Mouse (Mus musculus) neutrophil, adult 5-6 weeks (primary cell): ENCODE data around the gene Mamstr. TPM values are rescaled to one million over a fixed set of nuclear protein-coding genes. Genes with fewer than 3 reads are reported as not detected.
"Not testable (repeated sequence)": the region's sequence is repeated elsewhere in the genome, so short reads cannot be mapped to it uniquely, and the experiment has no call there.

Experiments used
- ATAC-seq: fragments of 151-379, 151-347 bp; 2 replicates; pipeline ENCODE4 v1.8.0; 2017; ENCODE audit warnings: mild to moderate bottlenecking, moderate TSS enrichment; ENCODE audit not compliant: insufficient number of reproducible peaks, poor library complexity, low FRiP score, severe bottlenecking; ENCODE audit errors: extremely low read depth
- total RNA-seq: library from RNA; stranded (forward); fragments of 200-1000 nt; gene quantifications from 2 replicates; pipeline ENCODE4 v1.2.3, GENCODE M21; 2017

The Mamstr gene
- total RNA-seq, 1 experiment from 2014 or later, result 1.0 TPM

DNA sequence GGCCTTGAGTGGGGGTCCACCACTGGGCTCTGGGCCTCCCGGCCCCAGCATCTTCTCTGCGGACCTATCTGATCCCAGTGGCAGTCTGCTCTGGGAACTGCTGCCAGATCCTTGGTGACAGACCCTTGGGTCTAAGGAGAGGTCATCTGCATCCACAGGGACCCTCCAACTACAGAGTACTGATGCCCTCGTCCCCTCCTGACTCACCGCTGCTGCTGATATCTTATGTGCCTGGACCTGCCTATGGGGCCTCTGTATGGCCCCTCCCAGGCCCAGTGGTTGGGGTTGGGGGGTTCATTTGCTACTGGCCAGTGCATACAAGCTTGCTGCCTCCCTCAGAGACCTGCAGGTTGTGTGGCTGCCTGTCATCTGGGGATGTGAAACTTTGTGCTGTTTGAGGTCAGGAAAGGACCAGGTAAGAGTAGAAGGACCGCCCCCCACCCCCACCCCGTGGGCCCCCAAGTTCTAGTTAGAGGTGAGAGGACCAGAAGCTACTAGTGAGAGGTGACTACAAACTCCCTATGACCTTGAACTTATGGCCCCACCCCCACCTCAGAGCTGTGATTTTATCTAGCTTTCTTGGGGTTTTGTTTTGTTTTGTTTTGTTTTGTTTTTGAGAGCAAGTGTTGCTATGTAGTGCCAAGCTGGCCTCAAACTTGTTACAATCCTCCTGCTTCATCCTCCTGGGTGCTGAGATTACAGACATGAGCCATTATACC, 5.3 kb downstream of the Mamstr start:
- ATAC-seq, result no peak

DNA sequence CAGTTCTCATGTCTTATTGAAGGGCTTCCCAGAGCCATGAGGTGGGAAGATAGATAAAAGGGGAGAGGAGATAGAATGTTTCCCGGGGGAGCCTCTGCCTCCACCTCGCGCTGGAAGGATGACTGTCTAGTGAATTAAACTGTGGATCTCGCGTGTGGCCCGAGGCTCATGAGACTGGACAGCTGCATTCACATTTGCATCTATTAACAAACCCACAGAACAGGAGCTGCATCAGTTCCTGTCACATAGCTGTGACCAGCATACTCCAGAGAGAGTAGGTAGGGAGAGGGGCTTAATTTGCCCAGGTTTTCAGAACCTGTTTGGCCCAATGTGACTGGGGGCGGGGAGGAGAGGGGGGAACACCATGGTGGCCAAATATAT, 5.8 kb downstream of the Mamstr start:
- no peak for ATAC-seq

DNA sequence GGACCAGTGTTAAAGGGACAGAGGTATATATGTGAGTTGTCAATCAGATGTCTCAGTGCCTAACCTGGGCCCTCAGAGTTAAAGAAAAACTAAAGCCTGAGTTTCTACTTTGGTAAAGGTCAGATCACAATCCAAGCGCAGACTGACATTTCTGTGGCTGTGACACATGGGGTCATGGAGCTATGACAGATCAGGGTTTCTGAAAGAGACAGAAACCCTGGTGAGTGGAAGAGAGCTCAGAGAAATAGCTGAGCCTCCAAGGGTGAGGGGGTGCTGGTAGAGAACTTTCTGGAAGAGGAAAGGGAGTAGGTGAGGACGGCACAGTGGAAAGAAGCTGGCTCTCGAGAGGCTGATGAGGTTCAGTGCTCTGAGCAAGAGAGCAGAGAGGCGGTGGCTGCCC, 6.9 kb downstream of the Mamstr start:
- no peak for ATAC-seq

DNA sequence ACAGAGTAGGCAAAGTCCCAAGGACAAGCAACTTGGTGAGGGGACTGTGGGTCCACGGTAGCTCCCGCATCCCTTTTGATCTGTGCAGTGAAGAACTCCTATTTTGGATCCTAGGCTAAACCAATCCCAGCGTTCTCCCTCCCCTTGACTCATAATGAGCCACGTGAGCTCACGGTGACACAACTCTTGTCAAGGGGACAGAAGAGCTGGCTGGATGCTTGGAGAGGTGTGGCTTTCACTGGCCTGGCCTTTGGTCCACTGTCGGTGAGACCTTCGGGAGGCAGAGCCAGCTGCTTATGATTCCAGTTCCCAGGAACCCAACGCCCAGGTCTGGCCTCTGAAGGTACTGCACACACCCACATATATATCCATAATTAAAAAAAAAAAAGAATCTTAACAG, 9.6 kb downstream of the Mamstr start:
- ATAC-seq, result no peak

DNA sequence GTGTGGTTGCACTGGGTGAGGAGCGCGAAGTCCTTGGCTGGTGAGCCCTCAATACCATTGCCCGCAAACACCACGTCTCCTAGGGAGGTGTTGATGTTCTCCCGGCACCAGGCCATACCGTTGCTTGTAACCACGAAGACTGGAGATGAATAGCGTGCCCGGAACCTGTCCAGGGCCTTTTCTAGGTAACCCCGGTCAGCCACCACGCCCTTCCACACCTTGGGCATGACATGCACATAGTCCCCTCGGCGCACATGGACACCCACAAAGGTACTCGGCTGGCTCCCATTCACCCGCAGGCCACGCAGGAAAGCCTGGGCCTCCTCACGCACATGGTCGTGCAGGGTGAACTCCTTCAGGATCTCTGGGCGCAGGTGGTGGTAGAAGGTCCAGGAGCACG, 10.7 kb downstream of the Mamstr start:
- ATAC-seq, result not testable (repeated sequence)

DNA sequence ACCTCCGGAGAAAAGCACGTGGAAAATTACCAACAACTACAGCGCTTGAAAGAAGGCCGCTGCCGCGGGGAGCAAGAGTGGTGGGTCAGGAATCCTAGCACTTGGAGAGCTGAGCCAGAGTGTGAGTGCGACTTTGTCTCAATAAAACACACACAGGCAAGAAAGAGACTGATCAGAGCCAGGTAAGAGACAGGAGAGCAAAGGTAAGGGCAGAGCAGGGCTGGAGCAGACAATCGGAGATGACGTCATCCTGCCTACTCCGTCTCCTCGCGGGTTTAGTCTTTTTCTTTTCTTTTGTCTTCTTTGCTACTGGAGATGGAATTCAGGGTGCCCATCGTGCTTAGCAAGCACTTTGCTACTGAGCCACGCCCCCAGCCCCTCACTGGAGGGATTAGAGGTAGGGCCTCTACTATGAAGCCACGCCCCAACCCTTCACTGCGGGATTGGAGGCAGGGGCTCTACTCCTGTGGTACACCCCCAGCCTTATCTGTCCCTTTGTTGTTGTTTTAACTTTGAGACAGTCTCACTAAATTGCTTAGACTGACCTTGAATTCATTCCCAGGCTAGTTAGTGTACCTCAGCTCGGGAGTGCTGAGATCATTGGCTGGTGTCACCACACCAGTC, 14.8 kb downstream of the Mamstr start:
- no peak for ATAC-seq

DNA sequence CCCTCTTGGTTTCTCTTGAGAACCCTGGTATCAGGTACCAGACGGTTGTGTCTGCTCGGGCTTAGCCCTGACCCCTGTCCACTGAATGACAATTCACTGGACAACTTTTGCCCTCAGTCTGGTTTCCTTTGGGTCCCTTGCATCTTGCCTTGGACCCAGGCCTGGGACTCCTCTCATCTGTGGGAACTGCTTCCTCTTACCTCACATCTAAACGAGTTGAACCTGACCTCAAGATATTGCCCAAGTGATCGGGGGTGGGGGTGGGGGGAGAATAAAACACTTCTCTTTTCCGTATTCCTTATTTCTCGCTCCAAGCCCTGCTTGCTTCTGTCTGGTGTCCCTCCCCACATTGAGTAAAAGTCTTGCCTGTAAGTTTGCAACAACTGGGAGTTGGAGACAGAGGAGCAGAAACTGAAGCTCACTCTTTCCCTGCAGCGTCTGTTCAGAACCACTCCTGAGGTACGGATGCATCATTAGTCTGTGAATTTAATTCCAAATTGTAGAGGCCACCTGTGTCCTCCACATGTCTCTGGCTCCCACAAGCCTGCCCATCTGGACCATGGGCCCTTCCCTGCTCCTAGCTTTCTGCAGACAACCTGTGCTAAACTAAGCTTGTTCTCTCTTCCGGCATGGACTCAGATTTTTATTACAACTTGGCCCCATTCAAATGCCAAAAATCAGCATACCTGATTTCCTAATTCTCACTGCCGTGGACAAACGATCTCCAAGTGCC, 21.1 kb downstream of the Mamstr start:
- peak; percentile 90 for ATAC-seq

DNA sequence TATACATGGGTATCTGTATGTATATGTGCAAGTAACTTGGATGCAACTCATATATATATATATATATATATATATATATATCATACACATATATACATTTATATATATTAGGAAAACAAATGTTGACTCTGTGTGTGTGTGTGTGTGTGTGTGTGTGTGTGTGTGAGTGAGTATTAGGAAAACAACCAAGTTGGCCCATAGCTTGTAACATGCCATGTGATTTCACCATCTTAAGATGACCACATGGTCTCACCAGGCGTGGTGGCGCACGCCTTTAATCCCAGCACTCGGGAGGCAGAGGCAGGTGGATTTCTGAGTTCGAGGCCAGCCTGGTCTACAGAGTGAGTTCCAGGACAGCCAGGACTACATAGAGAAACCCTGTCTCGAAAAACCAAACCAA, 21.9 kb downstream of the Mamstr start:
- ATAC-seq, result not testable (repeated sequence)

DNA sequence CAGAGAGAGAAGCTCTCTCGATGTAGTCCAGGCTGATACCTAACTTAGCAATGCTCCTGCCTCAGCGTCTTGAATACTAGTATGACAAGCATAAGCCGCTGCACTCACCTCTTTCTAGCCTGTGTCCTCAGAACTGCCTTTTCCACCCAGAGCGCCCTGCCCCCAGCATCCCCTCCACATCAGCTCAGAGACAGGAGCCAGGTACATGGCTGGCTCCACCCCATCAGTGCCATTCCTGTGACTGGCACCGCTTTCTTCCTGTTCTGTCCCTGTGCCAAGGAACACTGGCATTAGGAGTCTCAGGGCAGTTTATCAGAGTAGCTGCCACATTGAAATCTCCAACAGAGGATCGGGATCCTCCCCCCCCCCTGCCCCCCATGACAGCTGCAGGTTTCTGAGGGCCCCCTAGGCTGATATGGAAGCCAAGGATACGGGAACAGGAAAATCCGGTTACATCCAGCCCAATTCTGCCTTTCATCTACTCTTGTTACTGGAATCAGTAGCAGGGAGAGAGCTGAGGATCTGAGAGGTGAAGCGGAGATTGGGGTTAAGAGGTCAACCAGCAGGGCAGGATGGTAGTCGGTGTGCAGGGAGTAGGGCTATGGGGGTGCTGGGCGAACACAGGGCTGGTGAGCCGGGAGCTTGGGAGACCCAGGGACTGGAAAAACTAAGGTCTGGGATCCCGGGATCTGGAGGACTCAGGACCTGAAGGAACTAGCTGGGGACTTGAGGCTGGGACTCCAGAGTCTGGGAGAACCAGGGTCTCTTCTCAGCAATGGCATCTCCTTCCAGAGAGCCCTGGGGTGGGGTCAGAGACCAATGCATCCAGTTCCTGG, 25.7 kb downstream of the Mamstr start:
- ATAC-seq, result no peak

DNA sequence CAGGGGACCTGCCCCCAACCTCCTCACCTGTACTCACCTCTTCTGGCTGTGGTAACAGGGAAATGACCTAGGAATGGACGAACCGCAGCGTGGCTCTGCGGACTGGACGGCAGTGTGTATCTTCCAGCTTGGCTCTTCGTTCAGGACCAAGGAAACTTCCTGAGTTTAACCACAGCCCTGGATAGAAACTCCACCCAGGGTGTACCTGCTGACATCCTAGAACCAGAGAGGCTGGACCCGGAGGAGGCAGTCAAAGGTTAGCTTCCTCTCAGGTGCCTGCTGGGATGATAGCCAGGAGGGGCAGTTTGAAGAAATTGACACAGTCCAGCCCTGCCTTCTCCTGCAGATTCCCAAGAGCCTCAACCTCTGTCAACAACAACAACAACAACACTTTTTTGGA, 26.4 kb downstream of the Mamstr start, which contains the start of gene Fut2:
Gene Fut2 (minus strand): TSS at position 234 of the 400 bp plus-strand sequence.
- no peak for ATAC-seq

DNA sequence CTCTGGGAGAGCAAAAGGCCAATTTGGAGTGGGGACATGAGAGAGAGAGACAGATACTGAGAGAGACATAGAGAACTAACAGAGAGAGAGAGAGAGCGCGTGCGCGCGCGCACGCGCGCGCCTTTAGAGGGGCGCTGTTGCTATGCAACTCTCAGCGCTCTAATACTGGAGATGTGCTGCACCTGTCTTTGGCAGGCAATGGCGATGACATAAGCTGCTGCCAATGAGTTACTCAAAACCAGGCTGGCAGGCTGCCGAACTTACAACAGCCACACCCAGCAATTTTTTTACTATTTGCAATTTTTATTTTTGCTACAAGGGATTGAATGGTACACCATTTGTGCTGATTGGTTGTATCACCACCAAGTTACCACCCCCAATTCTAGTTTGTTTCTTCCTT, 28.0 kb downstream of the Mamstr start:
- ATAC-seq, result no peak

DNA sequence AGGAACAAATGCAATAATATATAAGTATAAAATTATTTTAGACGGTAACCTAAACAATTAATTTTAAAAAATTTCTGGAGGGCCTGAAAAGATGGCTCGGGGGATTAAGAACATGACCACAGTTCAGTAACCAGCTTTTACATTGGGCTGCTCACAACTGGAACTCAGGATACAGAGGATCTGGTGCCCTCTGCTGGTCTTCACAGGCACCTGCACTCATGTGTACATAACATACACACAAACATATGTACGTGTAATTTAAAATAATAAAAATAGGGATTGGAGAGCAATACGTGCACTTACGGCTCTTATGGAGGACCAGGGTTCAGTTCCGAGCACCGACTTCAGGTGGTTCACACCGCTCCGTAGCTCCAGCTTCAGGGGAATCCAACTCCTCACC, 29.1 kb downstream of the Mamstr start:
- peak; percentile 63; the same call in 1 of the 2 replicates for ATAC-seq

DNA sequence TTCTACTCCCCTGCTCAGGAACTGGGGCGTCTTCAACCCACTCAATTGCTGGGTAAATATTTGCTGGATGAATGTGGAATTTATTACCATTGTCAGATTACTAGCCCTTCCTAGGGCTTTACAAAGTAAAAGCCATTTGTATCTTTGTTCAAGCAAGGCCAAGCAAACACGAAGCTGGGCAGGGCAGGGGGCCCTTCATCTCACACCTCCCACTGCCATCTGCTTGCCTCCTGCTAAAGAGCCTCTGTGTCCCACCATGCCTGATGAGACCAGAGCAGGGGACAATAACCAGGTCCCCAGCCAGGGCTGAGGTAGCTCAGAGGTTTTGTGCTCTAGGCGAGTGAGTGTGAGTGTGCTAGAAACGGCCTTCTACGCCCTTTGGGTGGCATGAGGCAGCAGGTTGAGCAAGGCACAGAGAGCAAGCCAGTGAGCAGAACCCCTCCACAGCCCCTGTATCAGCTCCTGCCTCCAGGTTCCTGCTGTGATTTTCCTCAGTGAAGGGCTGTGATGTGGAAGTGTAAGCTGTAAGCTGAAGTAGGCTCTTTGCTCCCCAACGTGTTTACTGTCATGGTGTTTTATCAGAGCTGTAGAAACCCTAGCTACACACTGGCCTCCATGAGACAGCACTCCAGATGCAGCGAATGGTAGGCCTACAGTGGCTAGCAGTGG, 38.0 kb downstream of the Mamstr start:
- no peak for ATAC-seq

DNA sequence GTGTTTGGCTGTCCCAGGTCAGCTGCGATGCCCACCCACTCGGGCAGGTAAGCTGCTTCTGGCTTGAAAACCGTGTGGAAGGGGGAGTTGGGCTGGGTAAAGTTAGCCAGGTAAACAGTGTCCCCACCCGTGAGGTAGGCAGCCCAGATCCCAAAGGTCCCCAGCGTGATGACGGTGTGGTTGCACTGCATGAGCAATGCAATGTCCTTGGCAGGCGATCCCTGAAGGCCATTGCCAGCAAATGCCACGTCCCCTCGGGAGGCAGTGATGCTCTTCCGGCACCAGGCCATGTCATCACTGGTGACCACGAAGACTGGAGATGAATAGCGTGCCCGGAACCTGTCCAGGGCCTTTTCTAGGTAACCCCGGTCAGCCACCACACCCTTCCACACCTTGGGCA, 38.7 kb downstream of the Mamstr start:
- ATAC-seq, result no peak

DNA sequence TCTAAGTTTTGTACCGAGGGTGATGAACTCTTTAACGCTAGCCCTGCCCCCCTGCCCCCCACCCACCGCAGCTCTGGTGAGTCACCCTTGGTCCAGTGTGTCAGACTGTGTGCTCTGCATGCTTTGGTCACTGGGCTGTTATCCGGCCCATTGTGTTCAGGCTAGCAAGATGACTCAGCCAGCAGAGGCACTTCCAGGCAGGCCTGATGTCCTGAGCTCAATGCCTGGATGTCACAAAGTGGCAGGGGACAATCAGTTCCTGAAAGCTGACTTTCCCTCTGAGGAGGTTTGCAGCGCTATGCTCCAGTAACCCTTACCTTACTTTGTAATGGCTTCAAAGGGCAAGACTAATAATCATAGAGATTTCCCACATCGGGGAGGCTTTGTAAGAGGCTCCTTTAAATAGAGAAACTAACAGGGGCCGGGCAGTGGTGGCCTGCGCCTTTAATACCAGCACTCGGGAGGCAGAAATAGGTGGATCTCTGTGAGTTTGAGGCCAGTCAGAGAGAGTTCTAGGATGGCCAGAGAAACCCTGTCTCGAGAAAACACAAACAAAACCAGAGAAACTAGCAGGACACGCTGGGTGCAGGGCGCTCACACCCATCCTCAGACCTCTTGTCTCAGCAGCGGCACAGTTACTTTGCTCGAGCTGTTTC, 40.3 kb downstream of the Mamstr start:
- ATAC-seq, result no peak

DNA sequence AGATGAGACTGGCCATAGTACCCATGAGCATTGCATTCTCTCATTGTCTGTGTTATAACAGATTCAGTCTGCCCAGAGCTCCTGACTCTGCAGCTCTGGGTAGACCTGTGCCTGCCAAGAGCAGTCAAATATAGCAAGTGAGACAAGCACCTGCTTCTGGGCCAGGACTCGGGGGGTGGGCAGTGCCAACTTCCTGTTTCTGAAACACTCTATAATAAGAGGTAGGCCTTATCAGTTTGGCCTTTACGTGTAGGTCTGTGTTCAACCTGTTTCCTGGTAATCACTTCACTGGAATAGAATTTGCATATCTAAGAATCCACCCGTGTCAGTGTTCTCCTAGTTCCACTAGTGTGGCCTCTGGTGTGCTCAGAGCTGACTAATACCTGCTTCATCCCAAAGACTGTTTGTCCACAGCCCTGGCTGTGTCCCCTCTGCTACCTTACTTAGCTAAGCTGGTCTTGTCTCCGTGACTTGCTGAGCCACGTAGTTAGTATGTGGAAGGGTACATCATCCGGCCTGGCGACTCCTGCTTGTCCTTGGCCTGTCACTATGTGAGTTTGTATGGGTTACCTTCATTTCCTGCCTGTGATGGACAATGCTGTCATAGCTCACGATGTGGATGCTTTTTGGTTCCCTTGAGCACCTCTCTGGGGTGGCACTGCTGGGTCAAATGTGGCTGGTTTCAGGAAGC, 41.4 kb downstream of the Mamstr start:
- ATAC-seq, result peak; percentile 37; the same call in 1 of the 2 replicates

DNA sequence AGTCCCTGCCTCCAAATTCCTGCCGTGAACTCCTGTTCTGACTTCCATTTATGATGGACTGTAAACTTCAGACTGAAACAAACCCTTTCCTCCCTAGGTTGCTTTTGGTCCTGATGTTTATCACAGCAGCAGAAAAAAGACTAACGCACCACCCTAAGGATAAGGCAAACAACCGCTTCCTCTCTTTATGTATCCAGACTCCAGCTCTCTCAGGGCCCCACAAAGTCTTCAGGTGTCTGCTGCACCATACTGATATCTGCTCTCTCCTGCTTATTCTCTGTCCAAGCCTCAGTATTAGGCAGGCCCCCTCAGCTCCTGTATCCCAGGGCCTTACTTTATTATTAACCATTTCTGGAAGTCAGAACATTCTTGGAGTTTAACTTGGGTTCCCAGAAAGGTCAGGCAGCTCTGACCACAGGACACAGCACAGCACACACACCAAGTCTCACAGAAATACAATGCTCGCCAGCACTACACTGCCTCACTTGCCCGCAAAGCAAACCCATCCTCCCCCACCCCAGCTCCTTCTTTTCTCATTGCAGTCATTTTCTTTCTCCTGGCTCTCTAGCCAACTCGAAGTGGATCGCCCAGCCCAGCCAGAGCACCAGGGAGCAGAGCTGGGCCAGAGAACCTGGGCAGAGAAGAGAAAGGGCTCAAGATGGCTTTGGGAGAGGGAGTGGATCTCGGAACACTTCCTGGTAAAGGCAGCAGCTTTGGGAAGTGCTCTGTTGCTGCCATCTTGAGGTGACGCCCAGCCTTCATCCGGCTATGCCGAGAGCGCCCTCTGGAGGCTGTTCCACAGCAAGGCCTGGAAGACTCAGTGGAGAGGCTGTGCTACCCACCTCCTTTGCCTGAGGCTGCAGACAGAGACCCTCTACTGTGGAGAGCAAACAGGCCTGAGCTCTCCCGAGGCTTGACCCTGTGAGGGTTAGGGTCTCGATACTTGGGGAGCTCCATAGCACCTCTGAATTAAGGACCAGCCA, 42.7 kb downstream of the Mamstr start:
- peak; percentile 72 for ATAC-seq
